Mouse (Mus musculus) C2C12 (cell line): ENCODE data around the gene Hspa13. TPM values are rescaled to one million over a fixed set of nuclear protein-coding genes. Genes with fewer than 3 reads are reported as not detected.

ENCODE experiments used
- H3K27me3 ChIP-seq: one replicate; pipeline ENCODE4 v1.6.1; 2011; ENCODE audit not compliant: control insufficient read depth, insufficient read depth, insufficient read length
- H3K36me3 ChIP-seq: one replicate; pipeline ENCODE4 v1.6.1; 2011; ENCODE audit not compliant: control insufficient read depth, insufficient read depth
- H3K4me3 ChIP-seq: one replicate; pipeline ENCODE4 v1.5.1; 2011; ENCODE audit warnings: mild to moderate bottlenecking, control low read depth; ENCODE audit not compliant: poor library complexity, insufficient read depth, severe bottlenecking
- H3K79me2 ChIP-seq: one replicate; pipeline ENCODE4 v1.6.1; 2011; ENCODE audit not compliant: control insufficient read depth, insufficient read depth
- H3K79me3 ChIP-seq: one replicate; pipeline ENCODE4 v1.6.1; 2011; ENCODE audit warnings: low read depth, control low read depth
- H3ac ChIP-seq: one replicate; pipeline ENCODE3; 2011; ENCODE audit warnings: low read depth; ENCODE audit not compliant: control insufficient read depth, insufficient read length
- CEBPB ChIP-seq: IDR thresholded peaks from one replicate; pipeline ENCODE4 v1.6.1; 2011; ENCODE audit warnings: low read depth, mild to moderate bottlenecking, control low read depth, moderate library complexity
- CTCF ChIP-seq: IDR thresholded peaks from one replicate; pipeline ENCODE4 v1.5.1; 2011; ENCODE audit not compliant: control insufficient read depth, insufficient read depth, insufficient read length
- FOSL1 ChIP-seq: IDR thresholded peaks from one replicate; pipeline ENCODE4 v1.8.0; 2011; ENCODE audit warnings: mild to moderate bottlenecking, low read length; ENCODE audit not compliant: poor library complexity, insufficient read depth, severe bottlenecking
- MAX ChIP-seq: IDR thresholded peaks from one replicate; pipeline ENCODE4 v1.6.1; 2011; ENCODE audit warnings: mild to moderate bottlenecking, control low read depth
- MYOD1 ChIP-seq: IDR thresholded peaks from one replicate; pipeline ENCODE4 v1.6.1; 2011; ENCODE audit warnings: low read depth; ENCODE audit not compliant: control insufficient read depth, insufficient read length
- MYOG ChIP-seq: IDR thresholded peaks from one replicate; pipeline ENCODE4 v1.6.1; 2011; ENCODE audit not compliant: control insufficient read depth, insufficient read length; ENCODE audit errors: extremely low read depth
- USF1 ChIP-seq: IDR thresholded peaks from one replicate; pipeline ENCODE4 v1.6.1; 2011; ENCODE audit warnings: low read depth, mild to moderate bottlenecking, control low read depth, moderate library complexity
- long read RNA-seq, 2 experiments: library from polyadenylated mRNA; unstranded; transcript quantifications; one replicate each; pipeline ENCODE4 v2.0.0; 2019 to 2020
- polyA plus RNA-seq: library from polyadenylated mRNA; unstranded; fragments of >200 nt; fragmentation: generic; extraction: Trizol; gene quantifications from one replicate; pipeline ENCODE4 v1.2.1, GENCODE M21; 2012; ENCODE audit warnings: missing spikeins

Hspa13 gene
- 8.4 TPM for polyA plus RNA-seq
- long read RNA-seq, experiment 1, full-length matches to known transcripts: 15 of 27 reads
- long read RNA-seq, experiment 1, partial matches to known transcripts: 6 of 27 reads
- long read RNA-seq, experiment 1, other reads (novel, unspliced or antisense): 6 of 27 reads
- long read RNA-seq, experiment 2, full-length matches to known transcripts: 210 of 245 reads
- long read RNA-seq, experiment 2, partial matches to known transcripts: 20 of 245 reads
- long read RNA-seq, experiment 2, other reads (novel, unspliced or antisense): 15 of 245 reads

DNA sequence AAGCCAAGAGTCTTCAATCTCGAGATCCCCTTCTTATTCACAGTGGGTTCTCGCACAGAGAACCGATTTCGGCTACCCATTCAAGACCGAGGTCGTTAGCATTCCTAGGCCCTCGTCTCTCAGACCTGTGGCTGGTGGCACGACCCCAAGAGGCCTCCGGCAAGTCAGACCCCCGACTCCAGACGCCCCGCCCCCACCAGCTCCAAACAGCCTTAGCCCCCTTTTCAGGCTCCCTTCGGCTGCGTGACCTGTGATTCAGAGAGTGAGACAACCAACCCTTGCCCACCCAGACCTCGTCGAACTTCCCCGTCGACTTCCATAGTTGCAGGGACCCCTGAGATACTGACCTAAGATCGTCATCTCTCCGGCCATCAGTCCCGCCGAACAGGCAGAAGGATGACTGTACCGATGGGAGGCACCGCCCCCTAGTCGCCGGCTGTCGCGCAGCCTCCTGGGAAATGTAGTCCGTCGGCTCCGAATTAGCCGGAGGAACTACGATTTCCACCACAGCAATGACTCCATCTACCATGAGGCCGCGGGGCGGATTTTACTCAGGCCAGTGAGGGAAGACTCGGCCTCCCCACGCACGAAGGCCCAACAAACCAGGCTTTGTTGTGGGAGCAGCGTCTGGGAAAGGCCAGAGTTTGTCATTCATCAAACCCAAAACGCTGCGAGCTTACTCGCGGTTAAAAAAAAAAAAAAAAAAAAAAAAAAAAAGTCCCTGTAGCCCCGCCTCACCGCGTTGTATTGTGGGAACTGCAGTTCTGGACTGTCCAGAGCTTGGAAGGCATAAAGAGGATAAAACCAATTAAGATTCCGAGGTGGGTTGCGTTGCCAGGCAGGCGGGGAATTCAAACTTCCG, at the start of gene Hspa13:
Gene Hspa13 (minus strand): TSS at position 717 of the 862 bp plus-strand sequence.
- Histone ChIP-seq H3ac (peak within 1 kb of the TSS; percentile 74), H3K36me3 (peaks cover 22% of the 10 kb centered on the region), H3K79me3 (peaks cover 22% of the 10 kb centered on the region), H3K27me3 (no peaks in the 10 kb centered on the region), H3K79me2 (peaks cover 42% of the 10 kb centered on the region), H3K4me3 (peak within 1 kb of the TSS; percentile 75)
- no peak for TF ChIP-seq USF1

DNA sequence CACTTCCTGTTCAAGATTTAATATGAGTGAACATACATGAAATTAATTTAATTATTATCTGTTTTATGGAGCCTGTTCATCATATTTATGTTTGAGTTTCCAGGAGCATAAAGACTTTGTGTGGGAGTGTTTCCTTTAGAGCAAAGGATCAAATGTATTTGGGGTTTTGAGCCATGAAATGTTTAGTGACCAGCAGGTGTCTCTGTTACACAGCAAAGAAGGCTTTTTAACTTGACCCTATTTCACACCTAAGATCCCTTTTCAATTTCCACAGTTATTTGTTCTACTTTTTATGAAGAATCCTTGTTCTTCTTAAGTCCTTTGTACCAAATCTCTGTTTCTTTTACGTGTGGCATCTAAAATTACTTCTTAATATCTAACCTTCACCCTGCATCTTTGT, 12.4 kb upstream of the Hspa13 start:
- H3K79me3 ChIP-seq: no peaks in the 10 kb centered on the region

GRCm38 (mm10) chr16:75773222-75773621, 6.3 kb upstream of the Hspa13 start:
- TF ChIP-seq CEBPB: no peak
- TF ChIP-seq CTCF: no peak
- no peak for TF ChIP-seq MAX
- no peak for TF ChIP-seq MYOD1
- TF ChIP-seq FOSL1: no peak
- no peak for TF ChIP-seq MYOG
- no peak for TF ChIP-seq USF1
- Histone ChIP-seq H3ac (no peak overlapping the region), H3K79me2 (no peaks in the 10 kb centered on the region), H3K36me3 (no peaks in the 10 kb centered on the region), H3K4me3 (no peak overlapping the region), H3K79me3 (no peaks in the 10 kb centered on the region), H3K27me3 (no peaks in the 10 kb centered on the region)

More for the DNA sequence above, 12.4 kb upstream of the Hspa13 start:
- H3K79me2 ChIP-seq: no peaks in the 10 kb centered on the region
- H3K36me3 ChIP-seq: no peaks in the 10 kb centered on the region
- TF ChIP-seq FOSL1: no peak
- no peak for TF ChIP-seq MAX
- no peak for TF ChIP-seq CEBPB
- no peak for TF ChIP-seq MYOG
- no peak for TF ChIP-seq CTCF
- no peak for TF ChIP-seq USF1
- TF ChIP-seq MYOD1: no peak
- no peak overlapping the region for H3K4me3 ChIP-seq
- no peaks in the 10 kb centered on the region for H3K27me3 ChIP-seq
- no peak overlapping the region for H3ac ChIP-seq

GRCm38 (mm10) chr16:75767250-75768002, 522 bp upstream of the Hspa13 start:
- H3K4me3 ChIP-seq: peak overlapping the region; percentile 75
- TF ChIP-seq FOSL1: no peak
- no peak for TF ChIP-seq CEBPB
- TF ChIP-seq MAX: no peak
- TF ChIP-seq MYOD1: no peak
- TF ChIP-seq CTCF: no peak
- no peak for TF ChIP-seq MYOG
- TF ChIP-seq USF1: no peak
- H3K36me3 ChIP-seq: peaks cover 13% of the 10 kb centered on the region
- peaks cover 22% of the 10 kb centered on the region for H3K79me3 ChIP-seq
- H3ac ChIP-seq: peak overlapping the region; percentile 45
- H3K79me2 ChIP-seq: peaks cover 41% of the 10 kb centered on the region
- H3K27me3 ChIP-seq: no peaks in the 10 kb centered on the region

- H3ac ChIP-seq: no peak overlapping the region
- no peaks in the 10 kb centered on the region for H3K79me3 ChIP-seq
- H3K27me3 ChIP-seq: no peaks in the 10 kb centered on the region
- TF ChIP-seq FOSL1: peak; percentile 92
- no peak for TF ChIP-seq CEBPB
- no peak for TF ChIP-seq MYOD1
- TF ChIP-seq CTCF: no peak
- TF ChIP-seq MAX: no peak
- H3K4me3 ChIP-seq: no peak overlapping the region
- H3K36me3 ChIP-seq: peaks cover 38% of the 10 kb centered on the region
- H3K79me2 ChIP-seq: no peaks in the 10 kb centered on the region
Measured at GRCm38 (mm10) chr16:75752876-75753275, 14.0 kb downstream of the Hspa13 start.
